Mouse (Mus musculus): Measurements from ENCODE around the gene Spns3. TPM values are rescaled to one million over a fixed set of nuclear protein-coding genes. Genes with fewer than 3 reads are reported as not detected.
A peak's percentile ranks its signal among the peaks of the same experiment; 100 is the strongest.

The Spns3 gene
- total and polyA plus RNA-seq, 2 experiments from 2014 or later: 0.22 TPM; not detected in 1

DNA sequence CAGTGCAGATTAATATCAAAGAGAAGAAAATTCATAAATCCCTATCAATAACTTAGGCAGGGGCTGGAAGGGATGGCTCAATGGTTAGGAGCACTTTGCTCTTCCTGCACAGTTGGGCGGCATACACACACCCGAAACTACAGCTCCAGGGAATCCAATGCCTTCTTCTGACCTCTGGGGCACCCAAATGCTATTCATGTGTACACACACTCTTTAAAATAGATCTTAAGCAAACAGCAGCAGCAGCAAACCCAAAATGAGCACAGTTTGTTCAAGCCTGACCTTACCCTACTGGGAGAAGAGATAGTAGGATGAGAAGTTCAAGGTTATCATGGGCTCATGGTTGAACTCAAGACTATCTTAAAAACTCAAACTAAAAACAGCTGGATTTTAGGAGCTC lies 32.8 kb upstream of the Spns3 start:
- 88% methylated on average over 2 of the region's 2 CpGs for WGBS
- ATAC-seq (ENCODE audit: low FRiP score) (no peak), DNase-seq (ENCODE audit: low spot score) (no peak)
- Histone ChIP-seq H3K9me3 (ENCODE audit: low read length) (no peaks in the 10 kb centered on the region), H3K4me3 (ENCODE audit: low read depth, low read length) (no peak overlapping the region), H3K4me2 (ENCODE audit: low read depth, low read length, poor library complexity, severe bottlenecking) (no peak overlapping the region), H3K27me3 (ENCODE audit: insufficient read depth, low read length) (no peaks in the 10 kb centered on the region), H3K4me1 (ENCODE audit: insufficient read depth, low read length) (no peaks in the 10 kb centered on the region), H3K27ac (ENCODE audit: low read depth, low read length) (no peak overlapping the region), H3K36me3 (ENCODE audit: insufficient read depth, low read length) (no peaks in the 10 kb centered on the region; the same call in 1 of the 2 replicates), H3K9ac (replicated peaks; ENCODE audit: low read length, poor library complexity, severe bottlenecking) (no peak overlapping the region)
- no peak for TF ChIP-seq CTCF (IDR thresholded peaks at IDR 0.05)

DNA sequence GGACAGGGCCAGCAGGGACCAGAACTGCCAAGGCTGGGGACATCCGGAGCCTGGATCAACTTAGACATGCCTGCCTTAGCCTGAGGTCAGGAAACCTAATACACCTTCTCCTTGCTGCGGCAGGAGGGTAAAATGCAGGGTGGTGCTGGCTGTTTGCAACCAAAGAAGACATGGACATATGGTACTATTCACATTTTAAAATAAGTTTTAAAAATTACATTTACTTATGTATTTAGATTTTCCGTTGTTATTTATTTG lies 32.1 kb upstream of the Spns3 start:
- no peak for DNase-seq (ENCODE audit: low spot score)
- ATAC-seq (ENCODE audit: low FRiP score): no peak
- Histone ChIP-seq H3K27ac (ENCODE audit: low read depth, low read length) (no peak overlapping the region), H3K36me3 (ENCODE audit: insufficient read depth, low read length) (no peaks in the 10 kb centered on the region; the same call in 1 of the 2 replicates), H3K4me2 (ENCODE audit: low read depth, low read length, poor library complexity, severe bottlenecking) (no peak overlapping the region), H3K4me3 (ENCODE audit: low read depth, low read length) (no peak overlapping the region), H3K4me1 (ENCODE audit: insufficient read depth, low read length) (no peaks in the 10 kb centered on the region), H3K9ac (replicated peaks; ENCODE audit: low read length, poor library complexity, severe bottlenecking) (no peak overlapping the region), H3K9me3 (ENCODE audit: low read length) (no peaks in the 10 kb centered on the region), H3K27me3 (ENCODE audit: insufficient read depth, low read length) (no peaks in the 10 kb centered on the region)
- WGBS: 83% methylated on average over 3 of the region's 3 CpGs
- no peak for TF ChIP-seq CTCF (IDR thresholded peaks at IDR 0.05)

DNA sequence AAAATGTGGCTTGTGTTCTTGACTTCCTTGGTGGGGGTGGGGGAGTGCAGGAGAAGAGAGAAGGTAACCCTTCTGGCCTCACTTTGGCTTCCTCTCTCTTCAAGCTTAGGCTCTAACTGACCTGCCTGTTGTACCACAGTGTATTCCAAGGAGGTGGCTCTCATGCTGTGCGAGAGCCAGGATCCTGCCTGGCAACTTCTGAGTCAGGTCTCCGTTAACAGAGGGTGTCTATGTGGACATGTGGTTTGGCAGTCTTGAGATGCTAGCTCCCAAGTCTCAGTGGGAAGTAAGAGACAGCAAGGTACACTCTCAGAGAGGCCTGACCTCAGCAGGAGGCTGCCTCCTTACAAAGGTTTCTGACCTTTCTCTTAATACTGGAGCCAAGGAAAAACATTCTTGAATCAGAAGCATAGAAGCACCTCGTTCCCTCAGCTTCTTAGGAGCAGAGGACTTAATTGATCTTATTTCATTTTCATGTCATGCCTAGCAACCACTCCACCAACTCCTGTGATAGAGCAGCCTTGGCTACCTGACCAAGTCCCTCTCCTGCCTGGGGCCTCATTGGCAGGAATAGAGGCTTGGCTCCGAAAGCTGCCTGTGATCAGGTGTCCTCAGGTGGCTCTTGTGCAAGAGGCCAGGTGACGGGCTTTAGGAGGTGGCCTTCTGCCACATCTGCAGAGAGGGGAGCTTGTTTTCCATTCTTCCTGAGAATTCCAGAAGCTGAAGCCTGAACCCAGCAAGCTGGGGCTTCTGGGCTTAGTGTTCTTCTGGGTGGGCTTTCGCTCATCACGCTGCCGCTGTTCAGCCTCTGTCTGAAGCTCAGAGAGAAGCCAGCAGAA lies 31.5 kb upstream of the Spns3 start:
- Histone ChIP-seq H3K4me1 (ENCODE audit: insufficient read depth, low read length) (no peaks in the 10 kb centered on the region), H3K9ac (replicated peaks; ENCODE audit: low read length, poor library complexity, severe bottlenecking) (no peak overlapping the region), H3K27me3 (ENCODE audit: insufficient read depth, low read length) (no peaks in the 10 kb centered on the region), H3K9me3 (ENCODE audit: low read length) (no peaks in the 10 kb centered on the region), H3K27ac (ENCODE audit: low read depth, low read length) (no peak overlapping the region), H3K4me2 (ENCODE audit: low read depth, low read length, poor library complexity, severe bottlenecking) (no peak overlapping the region), H3K4me3 (ENCODE audit: low read depth, low read length) (no peak overlapping the region), H3K36me3 (ENCODE audit: insufficient read depth, low read length) (no peaks in the 10 kb centered on the region; the same call in 1 of the 2 replicates)
- no peak for TF ChIP-seq CTCF (IDR thresholded peaks at IDR 0.05)
- 76% methylated on average over 8 of the region's 8 CpGs for WGBS
- ATAC-seq (ENCODE audit: low FRiP score): no peak
- DNase-seq (ENCODE audit: low spot score): no peak

DNA sequence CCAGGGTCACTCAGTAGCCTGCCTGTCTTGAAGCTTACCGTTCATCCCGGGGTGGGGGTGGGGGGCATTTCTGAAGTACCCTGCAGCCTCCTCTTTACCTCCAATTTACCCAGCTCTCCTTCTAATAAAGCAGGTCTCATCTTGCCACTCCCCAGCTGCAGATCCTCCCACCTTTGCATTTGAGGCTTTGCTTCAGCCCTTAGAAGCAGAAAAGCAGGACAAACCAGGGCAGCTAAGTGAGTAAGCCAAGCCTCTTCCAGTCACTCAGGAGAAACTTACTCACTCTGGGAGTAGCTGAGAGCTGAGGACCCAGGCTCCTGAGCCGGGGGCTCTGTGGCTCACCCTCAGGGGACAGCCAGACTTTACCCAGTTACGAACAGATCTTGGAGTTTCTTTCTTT lies 28.2 kb upstream of the Spns3 start:
- Histone ChIP-seq H3K27ac (ENCODE audit: low read depth, low read length) (no peak overlapping the region), H3K4me2 (ENCODE audit: low read depth, low read length, poor library complexity, severe bottlenecking) (no peak overlapping the region), H3K4me3 (ENCODE audit: low read depth, low read length) (no peak overlapping the region), H3K36me3 (ENCODE audit: insufficient read depth, low read length) (no peaks in the 10 kb centered on the region; the same call in 1 of the 2 replicates), H3K9me3 (ENCODE audit: low read length) (no peaks in the 10 kb centered on the region), H3K27me3 (ENCODE audit: insufficient read depth, low read length) (no peaks in the 10 kb centered on the region), H3K4me1 (ENCODE audit: insufficient read depth, low read length) (peaks cover 6% of the 10 kb centered on the region; the same call in 1 of the 2 replicates), H3K9ac (replicated peaks; ENCODE audit: low read length, poor library complexity, severe bottlenecking) (no peak overlapping the region)
- no peak for TF ChIP-seq CTCF (IDR thresholded peaks at IDR 0.05)
- 72% methylated on average over 4 of the region's 4 CpGs for WGBS
- ATAC-seq (ENCODE audit: low FRiP score): no peak
- DNase-seq (ENCODE audit: low spot score): no peak

DNA sequence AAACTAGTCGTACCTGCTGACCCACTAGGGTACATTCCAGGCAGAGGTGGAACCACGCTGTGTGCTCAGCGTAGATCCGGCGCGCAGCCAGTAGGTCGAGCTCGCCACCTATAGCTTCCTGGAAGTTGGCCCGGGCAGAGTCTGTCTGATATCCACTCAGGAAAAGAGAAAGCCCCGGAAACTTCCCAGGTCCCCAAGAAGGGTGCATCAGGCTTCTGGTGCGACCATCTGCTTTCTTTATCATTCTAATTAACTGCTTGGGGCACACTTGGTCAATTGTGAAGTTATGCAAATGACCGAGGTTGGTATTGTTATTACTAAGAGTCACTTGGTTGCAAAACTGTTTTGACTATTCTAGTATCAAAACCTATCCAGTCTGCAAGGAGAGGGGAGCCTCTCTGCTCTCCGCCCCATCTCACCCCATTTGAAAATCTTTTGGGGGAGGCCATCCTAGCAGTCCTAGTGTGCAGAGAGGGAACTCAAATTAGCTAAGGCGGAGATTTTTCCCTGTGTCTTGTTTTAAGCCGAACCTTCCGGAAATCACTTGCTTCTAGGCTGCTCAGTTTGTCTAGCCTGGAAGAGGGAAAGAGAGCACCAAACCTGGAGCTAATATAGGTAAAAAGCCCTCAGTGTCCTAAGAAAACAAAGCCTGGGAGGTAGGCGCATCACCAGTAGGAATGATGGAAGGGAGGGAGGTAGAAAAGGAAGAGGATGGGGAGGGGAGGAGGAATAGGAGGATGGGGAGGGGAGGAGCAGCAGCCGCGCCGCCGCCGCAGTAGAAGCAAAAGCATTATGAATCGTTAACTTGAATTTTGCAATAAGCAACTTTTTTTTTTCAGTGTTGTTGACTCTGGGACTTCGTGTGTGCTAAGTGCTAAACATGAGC lies 26.4 kb upstream of the Spns3 start:
- no peak overlapping the region for H3K27ac ChIP-seq (ENCODE audit: low read depth, low read length)
- no peaks in the 10 kb centered on the region for H3K27me3 ChIP-seq (ENCODE audit: insufficient read depth, low read length)
- TF ChIP-seq CTCF (IDR thresholded peaks at IDR 0.05): peak; percentile 23
- peak overlapping the region; percentile 62 for H3K4me2 ChIP-seq (ENCODE audit: low read depth, low read length, poor library complexity, severe bottlenecking)
- peaks cover 6% of the 10 kb centered on the region; the same call in 1 of the 2 replicates for H3K4me1 ChIP-seq (ENCODE audit: insufficient read depth, low read length)
- WGBS: 2% methylated on average over 24 of the region's 24 CpGs
- H3K36me3 ChIP-seq (ENCODE audit: insufficient read depth, low read length): no peaks in the 10 kb centered on the region
- H3K4me3 ChIP-seq (ENCODE audit: low read depth, low read length): peak overlapping the region; percentile 28
- DNase-seq (ENCODE audit: low spot score) (peak; percentile 37), ATAC-seq (ENCODE audit: low FRiP score) (no peak)
- H3K9me3 ChIP-seq (ENCODE audit: low read length): no peaks in the 10 kb centered on the region
- peak overlapping the region; percentile 46; the same call in 1 of the 2 replicates for H3K9ac ChIP-seq (replicated peaks; ENCODE audit: low read length, poor library complexity, severe bottlenecking)

DNA sequence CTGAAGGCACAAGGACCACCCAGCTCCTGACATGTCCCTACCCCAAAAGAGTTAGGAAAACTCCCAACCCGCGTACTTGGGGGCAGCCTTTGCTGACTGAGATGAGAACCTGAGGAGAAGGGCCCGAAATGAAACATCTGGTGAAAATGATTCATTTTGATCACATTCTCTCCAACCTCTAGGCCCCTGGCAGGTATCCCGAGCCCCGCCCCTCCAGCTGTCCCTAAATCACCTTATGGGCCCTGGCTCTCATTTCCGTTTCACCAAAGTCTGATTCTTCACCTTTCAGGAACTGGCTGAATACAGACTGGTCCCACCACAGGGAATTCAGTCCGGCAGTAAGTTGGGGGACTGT lies 25.8 kb upstream of the Spns3 start:
- H3K9me3 ChIP-seq (ENCODE audit: low read length): no peaks in the 10 kb centered on the region
- H3K27ac ChIP-seq (ENCODE audit: low read depth, low read length): no peak overlapping the region
- WGBS: 20% methylated on average over 7 of the region's 7 CpGs
- H3K4me2 ChIP-seq (ENCODE audit: low read depth, low read length, poor library complexity, severe bottlenecking): peak overlapping the region; percentile 62
- DNase-seq (ENCODE audit: low spot score) (peak; percentile 9), ATAC-seq (ENCODE audit: low FRiP score) (no peak)
- peaks cover 6% of the 10 kb centered on the region; the same call in 1 of the 2 replicates for H3K4me1 ChIP-seq (ENCODE audit: insufficient read depth, low read length)
- H3K36me3 ChIP-seq (ENCODE audit: insufficient read depth, low read length): no peaks in the 10 kb centered on the region
- no peak for TF ChIP-seq CTCF (IDR thresholded peaks at IDR 0.05)
- H3K27me3 ChIP-seq (ENCODE audit: insufficient read depth, low read length): no peaks in the 10 kb centered on the region
- 0 out of 2 replicates have a peak overlapping the region, but pooled peaks have one; percentile 46 for H3K9ac ChIP-seq (replicated peaks; ENCODE audit: low read length, poor library complexity, severe bottlenecking)
- peak overlapping the region; percentile 28 for H3K4me3 ChIP-seq (ENCODE audit: low read depth, low read length)

Measured in midbrain, postnatal 0 days (tissue).